Mouse (Mus musculus): ENCODE results near the gene Psmb5.

The Psmb5 gene

GRCm38 (mm10) chr14:54617897-54618365, at the start of gene Psmb5:
Psmb5 (minus strand) TSS chr14:54618022.
- 0 out of 2 replicates have a peak, but pooled peaks cover 2% of the 10 kb centered on the region for H3K36me3 ChIP-seq (ENCODE audit: control insufficient read depth, insufficient read depth, low read length, poor library complexity, severe bottlenecking)
- DNase-seq (ENCODE audit: low read depth, low spot score): peak; percentile 91
- H3K27me3 ChIP-seq (ENCODE audit: control insufficient read depth, insufficient read depth, low read length, poor library complexity, severe bottlenecking): no peaks in the 10 kb centered on the region

GRCm38 (mm10) chr14:54664477-54665222, 46.8 kb upstream of the Psmb5 start:
- DNase-seq (ENCODE audit: low read depth, low spot score): no peak
- Histone ChIP-seq H3K36me3 (ENCODE audit: control insufficient read depth, insufficient read depth, low read length, poor library complexity, severe bottlenecking) (peaks cover 27% of the 10 kb centered on the region), H3K27me3 (ENCODE audit: control insufficient read depth, insufficient read depth, low read length, poor library complexity, severe bottlenecking) (no peaks in the 10 kb centered on the region)

- no peaks in the 10 kb centered on the region for H3K27me3 ChIP-seq (ENCODE audit: control insufficient read depth, insufficient read depth, low read length, poor library complexity, severe bottlenecking)
- peaks cover 34% of the 10 kb centered on the region for H3K36me3 ChIP-seq (ENCODE audit: control insufficient read depth, insufficient read depth, low read length, poor library complexity, severe bottlenecking)
- DNase-seq (ENCODE audit: low read depth, low spot score): no peak
Observed at GRCm38 (mm10) chr14:54660009-54660408, 42.2 kb upstream of the Psmb5 start.

GRCm38 (mm10) chr14:54653496-54653895, 35.7 kb upstream of the Psmb5 start:
- peak; percentile 79 for DNase-seq (ENCODE audit: low read depth, low spot score)
- no peaks in the 10 kb centered on the region for H3K27me3 ChIP-seq (ENCODE audit: control insufficient read depth, insufficient read depth, low read length, poor library complexity, severe bottlenecking)

GRCm38 (mm10) chr14:54652787-54653186, 35.0 kb upstream of the Psmb5 start:
- H3K36me3 ChIP-seq (ENCODE audit: control insufficient read depth, insufficient read depth, low read length, poor library complexity, severe bottlenecking): peaks cover 18% of the 10 kb centered on the region
- no peak for DNase-seq (ENCODE audit: low read depth, low spot score)
- H3K27me3 ChIP-seq (ENCODE audit: control insufficient read depth, insufficient read depth, low read length, poor library complexity, severe bottlenecking): no peaks in the 10 kb centered on the region

More at GRCm38 (mm10) chr14:54653496-54653895, 35.7 kb upstream of the Psmb5 start:
- peaks cover 18% of the 10 kb centered on the region for H3K36me3 ChIP-seq (ENCODE audit: control insufficient read depth, insufficient read depth, low read length, poor library complexity, severe bottlenecking)

GRCm38 (mm10) chr14:54651556-54651955, 33.7 kb upstream of the Psmb5 start:
- peaks cover 17% of the 10 kb centered on the region for H3K36me3 ChIP-seq (ENCODE audit: control insufficient read depth, insufficient read depth, low read length, poor library complexity, severe bottlenecking)
- no peaks in the 10 kb centered on the region for H3K27me3 ChIP-seq (ENCODE audit: control insufficient read depth, insufficient read depth, low read length, poor library complexity, severe bottlenecking)
- no peak for DNase-seq (ENCODE audit: low read depth, low spot score)

- no peaks in the 10 kb centered on the region for H3K27me3 ChIP-seq (ENCODE audit: control insufficient read depth, insufficient read depth, low read length, poor library complexity, severe bottlenecking)
- DNase-seq (ENCODE audit: low read depth, low spot score): peak; percentile 94
- peaks cover 17% of the 10 kb centered on the region for H3K36me3 ChIP-seq (ENCODE audit: control insufficient read depth, insufficient read depth, low read length, poor library complexity, severe bottlenecking)
Observed at GRCm38 (mm10) chr14:54650621-54651454, 33.0 kb upstream of the Psmb5 start.

- DNase-seq (ENCODE audit: low read depth, low spot score): no peak
- H3K36me3 ChIP-seq (ENCODE audit: control insufficient read depth, insufficient read depth, low read length, poor library complexity, severe bottlenecking): peaks cover 23% of the 10 kb centered on the region
Observed at GRCm38 (mm10) chr14:54647900-54648299, 30.1 kb upstream of the Psmb5 start.

GRCm38 (mm10) chr14:54646898-54647636, 29.2 kb upstream of the Psmb5 start:
- DNase-seq (ENCODE audit: low read depth, low spot score): no peak
- H3K27me3 ChIP-seq (ENCODE audit: control insufficient read depth, insufficient read depth, low read length, poor library complexity, severe bottlenecking): no peaks in the 10 kb centered on the region
- peaks cover 26% of the 10 kb centered on the region for H3K36me3 ChIP-seq (ENCODE audit: control insufficient read depth, insufficient read depth, low read length, poor library complexity, severe bottlenecking)

More at GRCm38 (mm10) chr14:54647900-54648299, 30.1 kb upstream of the Psmb5 start:
- H3K27me3 ChIP-seq (ENCODE audit: control insufficient read depth, insufficient read depth, low read length, poor library complexity, severe bottlenecking): no peaks in the 10 kb centered on the region

GRCm38 (mm10) chr14:54646455-54646854, 28.6 kb upstream of the Psmb5 start:
- DNase-seq (ENCODE audit: low read depth, low spot score): no peak
- H3K36me3 ChIP-seq (ENCODE audit: control insufficient read depth, insufficient read depth, low read length, poor library complexity, severe bottlenecking): peaks cover 26% of the 10 kb centered on the region
- no peaks in the 10 kb centered on the region for H3K27me3 ChIP-seq (ENCODE audit: control insufficient read depth, insufficient read depth, low read length, poor library complexity, severe bottlenecking)

- no peaks in the 10 kb centered on the region for H3K27me3 ChIP-seq (ENCODE audit: control insufficient read depth, insufficient read depth, low read length, poor library complexity, severe bottlenecking)
- no peak for DNase-seq (ENCODE audit: low read depth, low spot score)
- H3K36me3 ChIP-seq (ENCODE audit: control insufficient read depth, insufficient read depth, low read length, poor library complexity, severe bottlenecking): peaks cover 20% of the 10 kb centered on the region
Observed at GRCm38 (mm10) chr14:54644294-54644693, 26.5 kb upstream of the Psmb5 start.

- Histone ChIP-seq H3K36me3 (ENCODE audit: control insufficient read depth, insufficient read depth, low read length, poor library complexity, severe bottlenecking) (peaks cover 18% of the 10 kb centered on the region), H3K27me3 (ENCODE audit: control insufficient read depth, insufficient read depth, low read length, poor library complexity, severe bottlenecking) (no peaks in the 10 kb centered on the region)
- no peak for DNase-seq (ENCODE audit: low read depth, low spot score)
Observed at GRCm38 (mm10) chr14:54643011-54643410, 25.2 kb upstream of the Psmb5 start.

GRCm38 (mm10) chr14:54642224-54642944, 24.6 kb upstream of the Psmb5 start:
- Histone ChIP-seq H3K27me3 (ENCODE audit: control insufficient read depth, insufficient read depth, low read length, poor library complexity, severe bottlenecking) (no peaks in the 10 kb centered on the region), H3K36me3 (ENCODE audit: control insufficient read depth, insufficient read depth, low read length, poor library complexity, severe bottlenecking) (peaks cover 18% of the 10 kb centered on the region)
- DNase-seq (ENCODE audit: low read depth, low spot score): no peak
